Mouse (Mus musculus) forebrain, embryonic 12.5 days (tissue): ENCODE results near the gene Pipox. TPM values are rescaled to one million over a fixed set of nuclear protein-coding genes. Genes with fewer than 3 reads are reported as not detected.

Experiments
- ATAC-seq: fragments of 200-750 bp; cut with Nextera tagmentation; 2 replicates; pipeline ENCODE4 v1.8.0; 2017; ENCODE audit warnings: moderate TSS enrichment; ENCODE audit not compliant: low FRiP score
- H3K27ac ChIP-seq: fragments of 300-500 bp; sonication (generic); 2 replicates; pipeline ENCODE4 v1.5.1; 2016; ENCODE audit warnings: mild to moderate bottlenecking
- H3K27me3 ChIP-seq: fragments of 300-500 bp; sonication (generic); 2 replicates; pipeline ENCODE4 v1.6.1; 2016; ENCODE audit warnings: mild to moderate bottlenecking
- H3K36me3 ChIP-seq: fragments of 300-500 bp; sonication (generic); replicated peaks from 2 replicates; pipeline ENCODE4 v1.6.1; 2016; ENCODE audit warnings: mild to moderate bottlenecking
- H3K4me1 ChIP-seq: fragments of 300-500 bp; sonication (generic); 2 replicates; pipeline ENCODE4 v1.6.1; 2016
- H3K4me2 ChIP-seq: fragments of 300-500 bp; sonication (generic); 2 replicates; pipeline ENCODE4 v1.6.1; 2016; ENCODE audit warnings: mild to moderate bottlenecking, moderate library complexity
- H3K4me3 ChIP-seq: fragments of 300-500 bp; sonication (generic); replicated peaks from 2 replicates; pipeline ENCODE4 v1.5.1; 2016; ENCODE audit warnings: mild to moderate bottlenecking
- H3K9ac ChIP-seq: fragments of 300-500 bp; sonication (generic); 2 replicates; pipeline ENCODE4 v1.6.1; 2016; ENCODE audit warnings: mild to moderate bottlenecking
- H3K9me3 ChIP-seq: fragments of 300-500 bp; sonication (generic); 2 replicates; pipeline ENCODE4 v1.6.1; 2016
- WGBS: fragments of 180-500 bp; shearing (Covaris S2); methylation state at CpG from one replicate; pipeline ENCODE4 v1.1.7; 2016; 5-methylcytosine and 5-hydroxymethylcytosine counted together
- polyA plus RNA-seq: library from polyadenylated mRNA; unstranded; fragments of >200 nt; fragmentation: Nextera tagmentation; extraction: Ambion mirVana; gene quantifications from 2 replicates; pipeline ENCODE4 v1.2.1, GENCODE M21; 2016

The Pipox gene
- polyA plus RNA-seq, 1 experiment from 2014 or later, result 14.5 TPM

- Histone ChIP-seq H3K4me2 (peak overlapping the region; percentile 40), H3K4me1 (peaks cover 71% of the 10 kb centered on the region), H3K9ac (0 out of 2 replicates have a peak overlapping the region, but pooled peaks have one; percentile 0), H3K27ac (peak overlapping the region; percentile 33), H3K4me3 (no peak overlapping the region), H3K36me3 (no peaks in the 10 kb centered on the region), H3K9me3 (no peaks in the 10 kb centered on the region), H3K27me3 (peaks cover 36% of the 10 kb centered on the region; the same call in 1 of the 2 replicates)
- no peak for ATAC-seq
- WGBS, result 8% methylated on average over 7 of the region's 7 CpGs
Observed at GRCm38 (mm10) chr11:77872685-77873084, 21.2 kb downstream of the Pipox start.

- H3K27me3 ChIP-seq, result peaks cover 36% of the 10 kb centered on the region; the same call in 1 of the 2 replicates
- peak overlapping the region; percentile 40 for H3K4me2 ChIP-seq
- no peaks in the 10 kb centered on the region for H3K36me3 ChIP-seq
- ATAC-seq, result no peak
- H3K4me3 ChIP-seq, result no peak overlapping the region
- no peaks in the 10 kb centered on the region for H3K9me3 ChIP-seq
- H3K27ac ChIP-seq, result peak overlapping the region; percentile 33
- H3K9ac ChIP-seq, result 0 out of 2 replicates have a peak overlapping the region, but pooled peaks have one; percentile 0
- peaks cover 73% of the 10 kb centered on the region for H3K4me1 ChIP-seq
- 5% methylated on average over 11 of the region's 11 CpGs for WGBS
Observed at GRCm38 (mm10) chr11:77872236-77872635, 21.7 kb downstream of the Pipox start.

DNA sequence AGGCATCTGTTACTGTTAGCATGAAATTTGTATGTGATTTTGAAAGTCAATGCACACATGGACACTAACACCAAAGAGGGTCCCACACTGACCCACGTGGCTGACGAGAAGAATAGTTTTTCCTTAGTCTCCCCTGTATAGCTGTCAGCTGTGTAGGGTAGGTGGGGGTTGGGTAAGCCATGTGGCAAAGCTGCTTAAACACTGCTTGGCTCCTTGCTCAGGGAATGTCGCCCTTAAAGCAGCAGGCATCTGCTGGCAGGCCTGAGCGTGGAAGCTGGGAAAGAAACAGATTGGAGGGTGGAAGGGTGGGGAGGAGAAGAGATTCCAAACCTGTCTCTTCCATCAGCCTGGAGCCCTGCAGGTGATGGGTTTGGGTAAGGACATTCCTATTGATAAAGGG, 22.5 kb downstream of the Pipox start:
- Histone ChIP-seq H3K4me1 (peaks cover 73% of the 10 kb centered on the region), H3K4me3 (no peak overlapping the region), H3K9me3 (no peaks in the 10 kb centered on the region), H3K36me3 (no peaks in the 10 kb centered on the region), H3K9ac (no peak overlapping the region), H3K27ac (peak overlapping the region; percentile 39), H3K27me3 (peaks cover 34% of the 10 kb centered on the region; the same call in 1 of the 2 replicates), H3K4me2 (no peak overlapping the region)
- 26% methylated on average over 4 of the region's 4 CpGs for WGBS
- ATAC-seq, result no peak

GRCm38 (mm10) chr11:77867419-77868083, 26.3 kb downstream of the Pipox start:
- peak; percentile 59 for ATAC-seq
- Histone ChIP-seq H3K4me1 (peaks cover 65% of the 10 kb centered on the region), H3K36me3 (peaks cover 7% of the 10 kb centered on the region; the same call in 1 of the 2 replicates), H3K27ac (peak overlapping the region; percentile 76), H3K4me3 (no peak overlapping the region), H3K9me3 (no peaks in the 10 kb centered on the region), H3K9ac (no peak overlapping the region), H3K4me2 (peak overlapping the region; percentile 15), H3K27me3 (peaks cover 44% of the 10 kb centered on the region)
- WGBS, result under 1% methylated on average over 12 of the region's 12 CpGs

- 60% methylated on average over 12 of the region's 12 CpGs for WGBS
Observed at GRCm38 (mm10) chr11:77864771-77865170, 29.1 kb downstream of the Pipox start.

GRCm38 (mm10) chr11:77862887-77863286, 31.0 kb downstream of the Pipox start:
- Histone ChIP-seq H3K9me3 (no peaks in the 10 kb centered on the region), H3K4me2 (no peak overlapping the region), H3K4me3 (no peak overlapping the region), H3K27me3 (peaks cover 57% of the 10 kb centered on the region), H3K27ac (no peak overlapping the region), H3K36me3 (peaks cover 26% of the 10 kb centered on the region), H3K4me1 (peaks cover 70% of the 10 kb centered on the region), H3K9ac (no peak overlapping the region)
- WGBS, result 74% methylated on average over 7 of the region's 7 CpGs
- no peak for ATAC-seq

More at GRCm38 (mm10) chr11:77864771-77865170, 29.1 kb downstream of the Pipox start:
- no peak for ATAC-seq
- no peak overlapping the region for H3K4me2 ChIP-seq
- no peaks in the 10 kb centered on the region for H3K9me3 ChIP-seq
- H3K4me3 ChIP-seq, result no peak overlapping the region
- H3K27me3 ChIP-seq, result peaks cover 49% of the 10 kb centered on the region
- peaks cover 66% of the 10 kb centered on the region for H3K4me1 ChIP-seq
- H3K9ac ChIP-seq, result no peak overlapping the region
- H3K27ac ChIP-seq, result peak overlapping the region; percentile 43
- H3K36me3 ChIP-seq, result peaks cover 21% of the 10 kb centered on the region

DNA sequence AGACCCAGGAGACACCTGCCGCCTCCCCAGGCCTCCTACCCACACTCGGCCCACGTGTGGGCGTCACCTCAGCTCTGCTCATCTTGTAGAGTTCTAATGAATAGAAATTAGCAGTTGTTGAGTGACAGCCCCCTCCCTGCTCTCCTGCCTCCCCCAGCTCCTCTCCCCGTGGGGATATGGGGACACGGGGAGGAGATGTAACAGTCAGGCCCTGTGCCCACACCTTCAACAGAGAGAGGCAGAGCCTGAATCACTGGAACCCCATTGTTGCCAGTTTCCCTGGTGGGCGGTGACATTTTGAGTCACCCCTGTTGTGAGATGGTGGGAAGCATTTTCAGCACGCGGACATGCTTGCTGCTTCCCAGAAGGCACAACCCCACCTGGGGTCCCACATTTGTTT, 32.9 kb downstream of the Pipox start:
- Histone ChIP-seq H3K27ac (no peak overlapping the region), H3K27me3 (peaks cover 56% of the 10 kb centered on the region), H3K4me1 (peaks cover 55% of the 10 kb centered on the region), H3K9me3 (no peaks in the 10 kb centered on the region), H3K4me3 (no peak overlapping the region), H3K36me3 (peaks cover 31% of the 10 kb centered on the region), H3K9ac (no peak overlapping the region), H3K4me2 (no peak overlapping the region)
- ATAC-seq, result no peak
- WGBS, result 72% methylated on average over 9 of the region's 9 CpGs

- Histone ChIP-seq H3K4me3 (no peak overlapping the region), H3K36me3 (peaks cover 38% of the 10 kb centered on the region), H3K4me2 (0 out of 2 replicates have a peak overlapping the region, but pooled peaks have one; percentile 4), H3K4me1 (peaks cover 55% of the 10 kb centered on the region), H3K9ac (0 out of 2 replicates have a peak overlapping the region, but pooled peaks have one; percentile 30), H3K9me3 (no peaks in the 10 kb centered on the region), H3K27me3 (peaks cover 43% of the 10 kb centered on the region), H3K27ac (peak overlapping the region; percentile 72)
- peak; percentile 43; the same call in 1 of the 2 replicates for ATAC-seq
- 23% methylated on average over 9 of the region's 9 CpGs for WGBS
Observed at GRCm38 (mm10) chr11:77858589-77858988, 35.3 kb downstream of the Pipox start.

DNA sequence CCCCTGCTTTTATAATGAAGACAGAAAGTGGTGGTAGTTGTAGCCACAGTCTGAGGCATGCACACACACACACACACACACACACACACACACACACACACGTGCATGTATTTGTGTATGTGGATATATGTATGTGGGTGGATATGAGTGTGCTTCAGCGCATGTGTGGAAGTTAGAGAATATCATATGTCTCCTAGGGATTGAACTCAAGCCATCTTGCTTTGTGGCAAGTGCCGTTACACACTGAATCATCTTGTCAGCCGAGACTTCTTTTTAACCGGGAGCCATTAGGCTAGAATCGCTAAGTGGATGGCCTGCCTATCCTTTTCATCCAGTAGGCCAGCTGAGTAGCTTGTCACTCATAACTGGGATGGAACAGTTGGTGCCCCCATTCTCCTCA, 36.8 kb downstream of the Pipox start:
- Histone ChIP-seq H3K9me3 (no peaks in the 10 kb centered on the region), H3K27me3 (peaks cover 43% of the 10 kb centered on the region), H3K9ac (no peak overlapping the region), H3K4me1 (peaks cover 53% of the 10 kb centered on the region), H3K4me3 (no peak overlapping the region), H3K36me3 (peaks cover 50% of the 10 kb centered on the region), H3K27ac (no peak overlapping the region), H3K4me2 (no peak overlapping the region)
- no peak for ATAC-seq
- 87% methylated on average over 6 of the region's 6 CpGs for WGBS

- Histone ChIP-seq H3K36me3 (peaks cover 49% of the 10 kb centered on the region), H3K27me3 (peaks cover 32% of the 10 kb centered on the region), H3K4me1 (peaks cover 59% of the 10 kb centered on the region), H3K9me3 (no peaks in the 10 kb centered on the region), H3K4me2 (no peak overlapping the region), H3K9ac (0 out of 2 replicates have a peak overlapping the region, but pooled peaks have one; percentile 22), H3K27ac (peak overlapping the region; percentile 43), H3K4me3 (no peak overlapping the region)
- ATAC-seq, result no peak
- 51% methylated on average over 15 of the region's 15 CpGs for WGBS
Observed at GRCm38 (mm10) chr11:77855396-77855795, 38.5 kb downstream of the Pipox start.

DNA sequence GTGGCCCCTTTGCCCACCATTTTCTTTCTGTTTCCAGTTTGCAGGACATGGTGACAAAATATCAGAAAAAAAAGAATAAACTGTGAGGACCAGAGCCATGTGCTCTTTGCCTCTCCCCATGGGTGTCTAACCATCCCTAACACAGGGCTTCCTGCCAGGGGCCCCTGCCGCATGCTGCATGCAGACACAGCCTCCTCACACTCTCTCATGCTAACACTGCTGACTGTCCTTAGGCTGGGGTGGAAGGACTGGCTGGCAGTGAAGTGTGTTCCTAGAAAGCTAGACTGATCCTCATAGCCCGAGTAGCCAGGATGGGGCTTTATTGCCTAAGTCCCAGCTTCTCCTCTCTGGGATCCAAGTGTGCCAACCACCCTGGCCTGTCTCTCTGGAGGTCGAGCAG, 39.3 kb downstream of the Pipox start:
- Histone ChIP-seq H3K9ac (peak overlapping the region; percentile 22; the same call in 1 of the 2 replicates), H3K4me3 (no peak overlapping the region), H3K9me3 (no peaks in the 10 kb centered on the region), H3K4me2 (no peak overlapping the region), H3K36me3 (peaks cover 47% of the 10 kb centered on the region), H3K4me1 (peaks cover 66% of the 10 kb centered on the region), H3K27ac (peak overlapping the region; percentile 43; the same call in 1 of the 2 replicates), H3K27me3 (peaks cover 30% of the 10 kb centered on the region)
- 69% methylated on average over 3 of the region's 3 CpGs for WGBS
- no peak for ATAC-seq

GRCm38 (mm10) chr11:77852941-77853668, 40.8 kb downstream of the Pipox start:
- ATAC-seq, result no peak
- H3K4me2 ChIP-seq, result no peak overlapping the region
- no peak overlapping the region for H3K4me3 ChIP-seq
- H3K4me1 ChIP-seq, result peaks cover 65% of the 10 kb centered on the region
- WGBS, result 96% methylated on average over 17 of the region's 17 CpGs
- H3K36me3 ChIP-seq, result peaks cover 44% of the 10 kb centered on the region
- no peak overlapping the region for H3K9ac ChIP-seq
- no peaks in the 10 kb centered on the region for H3K9me3 ChIP-seq
- H3K27me3 ChIP-seq, result peaks cover 24% of the 10 kb centered on the region; the same call in 1 of the 2 replicates
- H3K27ac ChIP-seq, result no peak overlapping the region
